Mouse (Mus musculus) hindbrain, embryonic 10.5 days (tissue): Measurements from ENCODE around the gene Trim9. TPM values are rescaled to one million over a fixed set of nuclear protein-coding genes. Genes with fewer than 3 reads are reported as not detected.

ENCODE experiments used
- DNase-seq: peaks from one replicate; pipeline ENCODE4 v3.0.0-alpha.2; 2017; ENCODE audit warnings: low spot score
- H3K27ac ChIP-seq: fragments of 300-500 bp; sonication (generic); 2 replicates; pipeline ENCODE4 v1.5.1; 2016; ENCODE audit warnings: mild to moderate bottlenecking, moderate library complexity
- H3K27me3 ChIP-seq: fragments of 300-500 bp; sonication (generic); 2 replicates; pipeline ENCODE4 v1.6.1; 2016; ENCODE audit warnings: mild to moderate bottlenecking; ENCODE audit not compliant: poor library complexity, insufficient read depth, severe bottlenecking
- H3K36me3 ChIP-seq: fragments of 300-500 bp; sonication (generic); 2 replicates; pipeline ENCODE4 v1.6.1; 2016; ENCODE audit warnings: mild to moderate bottlenecking, moderate library complexity
- H3K4me1 ChIP-seq: fragments of 300-500 bp; sonication (generic); replicated peaks from 2 replicates; pipeline ENCODE4 v1.6.1; 2016; ENCODE audit warnings: mild to moderate bottlenecking
- H3K4me3 ChIP-seq: fragments of 300-500 bp; sonication (generic); 2 replicates; pipeline ENCODE4 v1.5.1; 2016; ENCODE audit warnings: mild to moderate bottlenecking, moderate library complexity
- H3K9me3 ChIP-seq: fragments of 300-500 bp; sonication (generic); 2 replicates; pipeline ENCODE4 v1.6.1; 2016; ENCODE audit warnings: mild to moderate bottlenecking, moderate library complexity
- WGBS: fragments of 180-500 bp; shearing (Covaris S2); methylation state at CpG from one replicate; pipeline ENCODE4 v1.1.7; 2016; 5-methylcytosine and 5-hydroxymethylcytosine counted together
- polyA plus RNA-seq: library from polyadenylated mRNA; unstranded; fragments of >200 nt; fragmentation: Nextera tagmentation; extraction: Ambion mirVana; gene quantifications from 2 replicates; pipeline ENCODE4 v1.2.1, GENCODE M21; 2016

Gene Trim9
- 16.7 and 21.6 TPM in 2 replicates for polyA plus RNA-seq

DNA sequence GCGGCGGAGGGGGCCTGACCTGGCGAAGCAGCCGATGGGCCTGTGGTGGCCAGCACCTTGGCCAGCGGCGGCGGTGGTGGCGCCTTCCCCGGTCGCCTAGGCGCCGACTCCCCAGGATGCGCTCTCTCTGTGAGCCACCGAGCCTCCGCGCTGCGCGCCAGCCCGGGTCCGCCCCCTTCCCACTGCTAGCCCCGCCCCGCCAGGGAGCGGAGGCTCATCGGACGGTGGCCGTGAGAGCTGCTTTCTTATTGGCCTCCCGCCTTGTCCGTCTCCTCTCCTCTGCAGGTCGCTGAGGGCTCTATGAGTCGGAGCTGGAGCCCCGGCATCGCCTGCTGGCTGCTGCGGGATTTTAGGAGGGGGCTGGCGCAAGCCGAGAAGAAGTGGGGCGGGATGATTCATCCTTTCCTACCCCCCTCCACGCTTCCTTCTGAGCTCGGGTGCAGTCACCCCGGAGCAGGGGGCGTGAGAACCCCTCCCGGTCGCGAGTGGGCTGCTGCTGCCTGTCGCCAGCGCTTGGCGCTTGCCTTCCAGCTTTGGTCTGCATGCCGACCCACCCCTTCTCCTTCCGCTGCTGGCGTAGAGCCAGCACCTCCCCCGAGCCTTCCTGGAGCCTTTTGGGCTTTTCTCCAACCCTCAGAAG, at the start of gene Trim9:
Gene Trim9, minus strand, starts transcription at position 413 of the 640 bp plus-strand sequence.
- peaks cover 32% of the 10 kb centered on the region for H3K27me3 ChIP-seq
- WGBS: under 1% methylated on average over 50 of the region's 50 CpGs
- peak within 1 kb of the TSS; percentile 79 for H3K4me3 ChIP-seq
- DNase-seq: peak; percentile 97
- H3K36me3 ChIP-seq: no peaks in the 10 kb centered on the region
- peak within 1 kb of the TSS; percentile 95 for H3K27ac ChIP-seq
- H3K9me3 ChIP-seq: no peaks in the 10 kb centered on the region
- H3K4me1 ChIP-seq: peaks cover 40% of the 10 kb centered on the region

- H3K9me3 ChIP-seq: no peaks in the 10 kb centered on the region
- H3K4me1 ChIP-seq: no peaks in the 10 kb centered on the region
- H3K36me3 ChIP-seq: no peaks in the 10 kb centered on the region
- H3K27me3 ChIP-seq: no peaks in the 10 kb centered on the region
- 84% methylated on average over 3 of the region's 3 CpGs for WGBS
- H3K27ac ChIP-seq: no peak overlapping the region
- H3K4me3 ChIP-seq: no peak overlapping the region
- no peak for DNase-seq
These were observed 47.6 kb upstream of the Trim9 start for GRCm38 (mm10) chr12:70395061-70395460.

- 86% methylated on average over 3 of the region's 3 CpGs for WGBS
- Histone ChIP-seq H3K4me1 (no peaks in the 10 kb centered on the region), H3K36me3 (no peaks in the 10 kb centered on the region), H3K4me3 (no peak overlapping the region), H3K27me3 (no peaks in the 10 kb centered on the region), H3K9me3 (no peaks in the 10 kb centered on the region), H3K27ac (no peak overlapping the region)
- DNase-seq: no peak
These were observed 43.8 kb upstream of the Trim9 start for GRCm38 (mm10) chr12:70391236-70391635.

DNA sequence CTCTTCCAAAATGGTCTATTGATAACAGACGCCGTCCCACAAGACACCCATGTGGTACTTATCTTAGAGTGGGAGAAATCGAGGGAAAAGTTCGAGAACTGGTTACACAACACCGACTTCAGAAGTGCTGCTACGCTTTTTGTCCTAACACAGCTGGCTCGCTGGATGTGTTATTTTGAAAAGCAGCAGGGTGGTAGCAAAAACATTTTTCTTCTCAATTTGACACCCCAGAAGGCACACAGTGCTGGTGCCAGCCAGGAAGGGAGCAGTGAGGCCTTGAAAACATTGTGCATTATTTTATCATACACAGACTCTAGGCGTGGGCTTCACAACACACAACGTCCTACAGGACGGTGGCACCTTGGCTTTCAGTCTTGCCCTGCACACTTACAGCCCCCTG, 27.6 kb upstream of the Trim9 start:
- H3K4me3 ChIP-seq: no peak overlapping the region
- WGBS: 82% methylated on average over 10 of the region's 10 CpGs
- 0 out of 2 replicates have a peak, but pooled peaks cover 3% of the 10 kb centered on the region for H3K4me1 ChIP-seq
- no peak for DNase-seq
- no peaks in the 10 kb centered on the region for H3K9me3 ChIP-seq
- H3K36me3 ChIP-seq: no peaks in the 10 kb centered on the region
- no peak overlapping the region for H3K27ac ChIP-seq
- H3K27me3 ChIP-seq: no peaks in the 10 kb centered on the region

DNA sequence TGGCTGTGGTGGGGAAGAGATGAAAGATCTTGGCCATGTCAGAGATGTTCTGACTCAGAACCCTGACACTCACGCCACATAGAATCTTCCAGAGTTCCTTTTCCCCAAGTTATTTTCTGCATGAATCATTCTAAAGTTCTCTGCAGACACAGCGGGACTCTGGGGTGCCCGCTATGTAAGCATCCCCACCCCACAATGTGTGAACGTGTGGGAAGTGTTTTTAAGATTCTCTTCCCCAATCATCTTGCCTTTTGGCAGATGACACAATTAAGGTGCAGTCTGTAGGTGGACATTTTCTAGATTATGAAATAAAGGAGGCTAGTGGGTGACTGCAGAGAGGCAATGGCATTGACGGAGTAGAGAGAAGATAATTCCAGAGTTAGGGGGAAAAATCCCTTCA, 25.5 kb upstream of the Trim9 start:
- 87% methylated on average over 5 of the region's 5 CpGs for WGBS
- Histone ChIP-seq H3K27ac (no peak overlapping the region), H3K4me3 (no peak overlapping the region)

DNA sequence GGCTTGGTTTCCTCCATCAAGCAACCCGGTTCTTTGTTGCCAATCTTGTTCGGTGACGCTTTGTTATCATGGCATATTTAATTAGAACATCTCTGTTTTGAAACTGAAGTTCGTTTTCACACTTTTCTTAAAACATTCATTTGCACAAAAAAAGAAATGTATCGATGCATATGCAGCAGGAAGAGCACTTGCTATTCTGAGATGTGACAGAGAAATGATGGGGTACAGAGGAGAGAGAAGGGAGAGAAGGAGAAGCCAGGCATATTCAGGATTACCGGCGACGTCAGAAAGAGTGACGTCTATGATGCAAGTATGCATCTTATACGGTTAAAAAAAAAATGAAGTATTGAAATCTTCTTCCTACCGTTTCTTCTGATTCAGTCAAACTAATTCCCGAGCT, 21.9 kb upstream of the Trim9 start:
- peak overlapping the region; percentile 88 for H3K27ac ChIP-seq
- no peak for DNase-seq
- WGBS: 89% methylated on average over 12 of the region's 12 CpGs
- H3K4me3 ChIP-seq: no peak overlapping the region
- no peaks in the 10 kb centered on the region for H3K36me3 ChIP-seq
- H3K4me1 ChIP-seq: peaks cover 39% of the 10 kb centered on the region
- H3K27me3 ChIP-seq: no peaks in the 10 kb centered on the region
- H3K9me3 ChIP-seq: no peaks in the 10 kb centered on the region

More for the DNA sequence above, 25.5 kb upstream of the Trim9 start:
- DNase-seq: no peak
- Histone ChIP-seq H3K27me3 (no peaks in the 10 kb centered on the region), H3K9me3 (no peaks in the 10 kb centered on the region), H3K4me1 (peaks cover 20% of the 10 kb centered on the region), H3K36me3 (no peaks in the 10 kb centered on the region)

GRCm38 (mm10) chr12:70368820-70369219, 21.4 kb upstream of the Trim9 start:
- Histone ChIP-seq H3K27me3 (no peaks in the 10 kb centered on the region), H3K27ac (peak overlapping the region; percentile 88), H3K4me3 (no peak overlapping the region), H3K4me1 (peaks cover 39% of the 10 kb centered on the region), H3K36me3 (no peaks in the 10 kb centered on the region), H3K9me3 (no peaks in the 10 kb centered on the region)
- 84% methylated on average over 9 of the region's 9 CpGs for WGBS
- DNase-seq: no peak

GRCm38 (mm10) chr12:70367326-70368248, 20.2 kb upstream of the Trim9 start:
- Histone ChIP-seq H3K27me3 (no peaks in the 10 kb centered on the region), H3K9me3 (no peaks in the 10 kb centered on the region), H3K36me3 (no peaks in the 10 kb centered on the region), H3K4me1 (peaks cover 52% of the 10 kb centered on the region), H3K27ac (peak overlapping the region; percentile 88), H3K4me3 (peak overlapping the region; percentile 35)
- peak; percentile 93 for DNase-seq
- WGBS: 27% methylated on average over 19 of the region's 19 CpGs

DNA sequence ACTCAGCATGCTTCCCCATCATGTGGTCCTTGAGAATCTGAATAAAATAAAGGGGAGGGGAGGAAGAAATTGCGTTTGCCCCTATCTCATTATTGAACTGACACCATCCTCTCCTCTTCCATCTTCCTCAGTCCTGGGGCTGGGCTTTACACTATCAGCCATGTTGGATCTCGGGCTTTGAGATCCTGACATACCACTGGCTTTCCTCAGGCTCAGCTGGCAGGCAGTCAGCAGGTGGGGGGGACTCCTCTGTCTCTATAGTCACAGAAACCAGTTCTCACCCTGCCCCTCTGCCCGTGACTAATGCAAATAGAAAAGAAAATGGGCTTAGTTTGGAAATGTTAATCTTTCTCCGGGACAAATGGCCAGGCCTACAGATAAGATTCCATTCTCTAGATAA, 15.6 kb upstream of the Trim9 start:
- H3K9me3 ChIP-seq: no peaks in the 10 kb centered on the region
- H3K27ac ChIP-seq: peak overlapping the region; percentile 54
- no peak overlapping the region for H3K4me3 ChIP-seq
- H3K36me3 ChIP-seq: no peaks in the 10 kb centered on the region
- no peaks in the 10 kb centered on the region; the same call in 1 of the 2 replicates for H3K27me3 ChIP-seq
- DNase-seq: peak; percentile 24
- 25% methylated on average over 4 of the region's 4 CpGs for WGBS
- H3K4me1 ChIP-seq: peaks cover 63% of the 10 kb centered on the region

GRCm38 (mm10) chr12:70360276-70360675, 12.9 kb upstream of the Trim9 start:
- H3K4me3 ChIP-seq: no peak overlapping the region
- WGBS: 81% methylated on average over 5 of the region's 5 CpGs
- no peaks in the 10 kb centered on the region for H3K9me3 ChIP-seq
- H3K27ac ChIP-seq: 0 out of 2 replicates have a peak overlapping the region, but pooled peaks have one; percentile 29
- DNase-seq: no peak
- H3K27me3 ChIP-seq: peaks cover 9% of the 10 kb centered on the region
- no peaks in the 10 kb centered on the region for H3K36me3 ChIP-seq
- peaks cover 45% of the 10 kb centered on the region for H3K4me1 ChIP-seq

DNA sequence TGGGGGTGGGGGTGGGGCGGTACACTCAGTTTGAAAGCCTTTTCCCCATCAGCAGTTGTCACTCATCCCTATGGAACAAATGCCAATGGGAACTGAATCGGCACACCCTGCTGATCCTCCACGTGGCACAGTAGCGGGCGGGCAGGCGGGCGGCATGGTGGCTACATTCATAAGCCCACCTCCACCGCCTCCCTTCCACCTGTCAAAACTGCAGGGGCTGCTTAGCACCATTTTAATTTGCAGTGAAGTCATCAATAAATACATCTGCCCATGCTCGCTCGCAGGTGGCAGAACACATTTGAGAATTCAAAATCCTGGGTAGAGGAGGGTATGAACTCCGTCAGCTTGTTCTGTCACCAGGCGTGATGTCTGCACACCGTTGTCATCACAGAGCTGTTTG, 12.0 kb upstream of the Trim9 start:
- 69% methylated on average over 13 of the region's 13 CpGs for WGBS
- no peak for DNase-seq
- peaks cover 53% of the 10 kb centered on the region for H3K4me1 ChIP-seq
- H3K36me3 ChIP-seq: no peaks in the 10 kb centered on the region
- peaks cover 9% of the 10 kb centered on the region for H3K27me3 ChIP-seq
- H3K9me3 ChIP-seq: no peaks in the 10 kb centered on the region
- 0 out of 2 replicates have a peak overlapping the region, but pooled peaks have one; percentile 40 for H3K27ac ChIP-seq
- no peak overlapping the region for H3K4me3 ChIP-seq

DNA sequence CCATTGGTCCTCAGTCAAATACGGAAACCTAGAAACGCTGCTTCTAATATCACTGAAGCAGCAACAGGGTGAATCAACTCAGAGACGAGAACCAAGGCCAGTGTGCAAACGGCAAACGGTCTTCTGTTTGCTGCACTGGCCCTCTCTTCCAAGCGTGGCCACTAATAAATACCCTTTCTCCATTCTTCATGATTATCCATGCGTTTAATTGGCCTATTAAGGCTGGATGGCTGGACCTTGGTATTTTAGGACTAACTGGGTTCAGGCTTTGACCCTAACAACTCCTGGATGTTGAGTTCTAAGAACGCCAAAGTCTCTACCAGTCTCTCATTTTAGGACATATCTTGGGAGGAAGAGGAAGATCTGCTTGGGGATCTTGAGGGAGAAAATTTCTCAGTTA, 7.5 kb upstream of the Trim9 start:
- H3K27ac ChIP-seq: no peak overlapping the region
- peaks cover 9% of the 10 kb centered on the region for H3K27me3 ChIP-seq
- H3K4me1 ChIP-seq: peaks cover 31% of the 10 kb centered on the region
- H3K9me3 ChIP-seq: no peaks in the 10 kb centered on the region
- no peak overlapping the region for H3K4me3 ChIP-seq
- no peaks in the 10 kb centered on the region for H3K36me3 ChIP-seq
- no peak for DNase-seq
- WGBS: 55% methylated on average over 8 of the region's 8 CpGs

DNA sequence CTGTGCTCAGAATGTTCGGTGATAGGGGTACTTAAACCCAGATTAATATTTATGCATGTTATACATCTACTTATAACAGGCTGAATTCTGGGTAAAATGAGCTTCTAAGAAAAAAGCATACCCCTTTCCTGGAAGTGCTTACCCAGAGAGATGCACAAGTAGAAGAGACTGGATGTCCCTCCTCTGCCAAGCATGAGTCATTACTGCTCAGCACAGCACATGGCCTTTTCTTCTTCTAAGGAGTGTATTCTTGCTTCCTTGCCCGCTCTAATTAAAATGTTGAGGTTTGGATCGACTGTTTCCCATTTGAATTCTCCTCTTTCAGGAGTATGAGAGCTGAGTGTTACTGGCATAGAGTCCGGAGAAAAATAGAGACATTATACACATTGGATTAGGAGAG, 3.1 kb upstream of the Trim9 start:
- H3K27me3 ChIP-seq: peaks cover 24% of the 10 kb centered on the region
- H3K4me1 ChIP-seq: peaks cover 42% of the 10 kb centered on the region
- no peak for DNase-seq
- H3K9me3 ChIP-seq: no peaks in the 10 kb centered on the region
- no peaks in the 10 kb centered on the region for H3K36me3 ChIP-seq
- H3K4me3 ChIP-seq: no peak overlapping the region
- WGBS: 89% methylated on average over 4 of the region's 4 CpGs
- no peak overlapping the region for H3K27ac ChIP-seq
